In the genomic region with DNA sequence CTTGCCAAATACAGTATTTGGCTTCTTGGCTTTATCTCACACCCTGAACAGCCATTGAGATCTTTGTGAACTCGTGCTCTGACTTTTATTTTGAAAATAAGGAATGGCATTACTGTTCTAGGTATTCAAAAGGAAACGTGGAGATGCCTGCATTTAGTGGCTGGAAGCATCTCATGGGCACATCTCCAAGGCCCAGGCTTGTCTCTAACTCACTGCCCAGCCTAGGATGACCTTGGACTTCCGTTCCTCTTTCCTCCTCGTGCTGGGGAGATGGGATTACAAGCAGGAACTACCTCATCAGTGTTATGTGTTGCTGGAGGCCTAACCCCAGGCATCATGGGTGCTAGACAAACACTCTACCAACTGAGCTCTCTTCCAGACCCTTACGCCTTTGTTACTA, we compare ENCODE assay signal across 13 mouse cellular contexts. TPM values are rescaled to one million over a fixed set of nuclear protein-coding genes. Genes with fewer than 3 reads are reported as not detected.
"Had no signal": no experiment of that assay in that cellular context is flagged by ENCODE, and none has a peak within 500 bp of the region (broad histone marks: within the 10 kb centered on the region; RNA-seq: fewer than 3 reads in every experiment).

No protein-coding gene starts in this region.

- ATAC-seq: lung, postnatal 0 days; midbrain, embryonic 13.5 days had no signal

- H3K4me2 ChIP-seq: limb, embryonic 12.5 days; liver, embryonic 15.5 days; midbrain, embryonic 13.5 days; stomach, embryonic 15.5 days had no signal

- H3K4me3 ChIP-seq: layer of hippocampus, adult 2 months; limb, embryonic 12.5 days; liver, embryonic 15.5 days; midbrain, embryonic 13.5 days; stomach, embryonic 15.5 days had no signal

- DNase-seq: liver; lung, adult 2 months; lung, postnatal 36 days; right cerebral cortex, postnatal 14 days; thymus, adult 2 months; thymus, postnatal 25 days had no signal

- H3K36me3 ChIP-seq: liver, embryonic 15.5 days; midbrain, embryonic 13.5 days; stomach, embryonic 15.5 days had no signal

- H3K4me1 ChIP-seq: liver, embryonic 15.5 days had no signal

- H3K9ac ChIP-seq: limb, embryonic 12.5 days; liver, embryonic 15.5 days; midbrain, embryonic 13.5 days; stomach, embryonic 15.5 days had no signal

- H3K9me3 ChIP-seq: limb, embryonic 12.5 days; liver, embryonic 15.5 days; midbrain, embryonic 13.5 days; stomach, embryonic 15.5 days had no signal

- H3K27ac ChIP-seq: layer of hippocampus, adult 2 months; limb, embryonic 12.5 days; liver, embryonic 15.5 days; midbrain, embryonic 13.5 days; stomach, embryonic 15.5 days had no signal

- H3K27me3 ChIP-seq: limb, embryonic 12.5 days; liver, embryonic 15.5 days; stomach, embryonic 15.5 days had no signal

RNA-seq across cellular contexts. Expression of gene Atoh8, which starts 32.1 kb away (rescaled TPM):
- total RNA-seq: megakaryocyte progenitor cell, adult 5-6 weeks had no signal
